Mouse (Mus musculus): ENCODE results near the gene Vstm5.

DNA sequence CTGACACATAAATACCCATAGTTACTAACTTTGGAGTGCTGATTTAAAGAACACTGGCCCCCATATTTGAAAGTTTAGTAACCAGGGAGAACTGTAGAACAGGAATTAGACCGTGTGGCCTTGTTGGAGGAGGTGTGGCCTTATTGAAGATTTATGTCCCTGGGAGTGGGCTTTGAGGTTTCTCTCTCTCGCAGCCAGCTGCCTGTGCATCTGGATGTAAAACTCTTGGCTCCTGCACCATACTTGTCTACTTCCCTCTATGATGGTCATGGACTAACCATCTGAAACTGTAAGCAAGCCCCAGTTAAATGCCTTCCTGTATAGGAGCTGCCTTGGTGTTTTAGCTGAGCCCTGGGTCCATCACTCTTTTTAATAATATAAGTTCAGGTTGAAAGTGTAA is 59.6 kb downstream of the Vstm5 start:
- TF ChIP-seq CTCF (IDR thresholded peaks at IDR 0.05; ENCODE audit: insufficient read depth, low read depth, low read length), result no peak
- no peak for TF ChIP-seq POLR2A (IDR thresholded peaks at IDR 0.05; ENCODE audit: insufficient read depth, low read depth, low read length)

Data from olfactory bulb, adult 2 months (tissue).